Mouse (Mus musculus) MEL (cell line): ENCODE measurements around the gene Fbxo4.

Experiments
- CHD1 ChIP-seq: IDR thresholded peaks from 2 replicates; pipeline ENCODE4 v1.6.1; 2012; ENCODE audit warnings: low read depth, mild to moderate bottlenecking, inconsistent platforms, low read length, improper control_type of control experiment
- CTCF ChIP-seq, 3 experiments: IDR thresholded peaks in 2 of 3; conservative IDR thresholded peaks in 1 of 3; 2 replicates each; pipeline ENCODE4 v1.5.1; 2011 to 2012; ENCODE audit warnings: low read length in 3 of 3, low read depth in 2 of 3, mild to moderate bottlenecking in 2 of 3, improper control_type of control experiment in 1 of 3, inconsistent platforms in 1 of 3, mixed read lengths in 1 of 3, moderate library complexity in 1 of 3; ENCODE audit not compliant: control insufficient read depth in 1 of 3, insufficient read depth in 1 of 3, poor library complexity in 1 of 3, severe bottlenecking in 1 of 3
- EP300 ChIP-seq, 2 experiments: IDR thresholded peaks; 2 replicates each; pipeline ENCODE4 v1.6.1; 2011; ENCODE audit warnings: improper control_type of control experiment in 2 of 2, low read length in 2 of 2, low read depth in 1 of 2, mild to moderate bottlenecking in 1 of 2
- NELFE ChIP-seq: IDR thresholded peaks from 2 replicates; pipeline ENCODE4 v1.6.1; 2011; ENCODE audit warnings: low read depth, low read length, improper control_type of control experiment
- RCOR1 ChIP-seq: IDR thresholded peaks from 2 replicates; pipeline ENCODE4 v1.6.1; 2012; ENCODE audit warnings: low read depth, mild to moderate bottlenecking, inconsistent platforms, low read length, improper control_type of control experiment
- SMC3 ChIP-seq: IDR thresholded peaks from 2 replicates; pipeline ENCODE4 v1.6.1; 2011; ENCODE audit warnings: low read depth, low read length, improper control_type of control experiment
- TBP ChIP-seq: IDR thresholded peaks from 2 replicates; pipeline ENCODE4 v1.8.0; 2011; ENCODE audit warnings: low read depth, low read length, improper control_type of control experiment
- TCF12 ChIP-seq: IDR thresholded peaks from 2 replicates; pipeline ENCODE4 v1.6.1; 2014; ENCODE audit warnings: low read depth, mild to moderate bottlenecking, inconsistent platforms, low read length, improper control_type of control experiment, moderate library complexity

DNA sequence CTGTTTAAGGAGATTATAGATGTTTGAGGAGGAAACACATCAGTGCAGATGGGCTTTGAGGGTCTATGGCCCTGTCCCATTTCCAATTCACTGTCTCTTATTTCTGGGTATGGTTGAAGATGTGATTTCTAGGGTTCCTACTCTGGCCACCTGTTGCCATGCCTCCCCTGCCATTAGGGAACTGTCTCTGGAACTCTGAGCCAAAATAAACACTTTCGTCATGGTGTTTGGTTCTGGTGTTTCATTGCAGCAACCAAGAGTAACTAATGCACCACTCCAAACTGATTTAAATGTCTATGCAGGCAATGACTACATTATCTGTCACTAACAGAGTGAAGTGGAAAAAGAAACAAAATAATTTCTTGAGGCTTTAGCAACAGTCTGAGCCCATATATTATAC lies 19.3 kb downstream of the Fbxo4 start:
- TF ChIP-seq EP300 (IDR thresholded peaks at IDR 0.05; ENCODE audit: low read depth in 1 of 2, low read length in 2 of 2) (no peak), CTCF (IDR thresholded peaks at IDR 0.05 in 2 of 3, conservative IDR thresholded peaks at IDR 0.05 in 1 of 3; ENCODE audit: control insufficient read depth in 1 of 3, insufficient read depth in 1 of 3, low read depth in 2 of 3, low read length in 3 of 3, poor library complexity in 1 of 3, severe bottlenecking in 1 of 3) (no peak), RCOR1 (no peak), TCF12 (no peak), TBP (no peak), CHD1 (no peak), NELFE (no peak), SMC3 (no peak)
